Mouse (Mus musculus): ENCODE results near the gene Eif2s2. TPM values are rescaled to one million over a fixed set of nuclear protein-coding genes. Genes with fewer than 3 reads are reported as not detected.
"Not testable (repeated sequence)": the region's sequence is repeated elsewhere in the genome, so short reads cannot be mapped to it uniquely, and the experiment has no call there.

Eif2s2 gene
- polyA plus RNA-seq, 1 experiment from 2014 or later = 66.2 TPM

DNA sequence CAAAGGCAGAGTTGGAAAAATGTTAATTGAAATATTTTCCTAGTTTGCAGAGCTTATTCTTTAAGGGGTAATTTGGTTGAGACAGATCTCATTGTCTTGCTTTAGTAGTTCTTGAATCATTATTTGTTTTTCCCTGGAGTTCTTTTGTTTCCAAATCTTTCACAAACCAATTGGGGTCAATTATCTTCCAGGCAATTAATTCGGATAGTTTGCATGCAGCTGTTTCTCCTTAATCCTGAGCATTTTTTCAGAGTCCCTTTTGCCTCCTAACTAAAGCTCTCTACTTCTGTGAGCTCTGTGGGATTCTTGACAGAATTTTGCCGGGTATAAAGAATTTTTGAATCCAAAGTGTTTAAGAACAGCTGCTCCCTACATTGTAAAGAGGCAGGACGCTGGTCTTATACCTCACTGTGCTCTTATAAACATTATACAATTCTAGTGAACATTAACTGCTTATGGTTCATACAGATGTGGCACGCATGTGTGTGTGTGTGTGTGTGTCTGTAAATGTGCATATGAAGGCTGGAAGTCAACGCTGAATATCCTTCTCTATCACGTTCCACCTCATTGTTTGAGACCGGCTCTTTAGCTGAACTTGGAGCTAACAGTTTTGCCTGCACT is 32.8 kb upstream of the Eif2s2 start:
- peaks cover 5% of the 10 kb centered on the region for H3K4me1 ChIP-seq (replicated peaks; ENCODE audit: control insufficient read depth, insufficient read depth, low read length)
- H3K4me2 ChIP-seq (ENCODE audit: low read length) = no peak overlapping the region
- no peaks in the 10 kb centered on the region for H3K9me3 ChIP-seq (ENCODE audit: control insufficient read depth, low read length)
- no peaks in the 10 kb centered on the region for H3K36me3 ChIP-seq (ENCODE audit: control insufficient read depth, insufficient read depth)
- H3K9ac ChIP-seq (replicated peaks; ENCODE audit: low read depth, low read length) = no peak overlapping the region
- ATAC-seq = peak; percentile 40; the same call in 1 of the 2 replicates
- WGBS = 11% methylated on average over 7 of the region's 7 CpGs
- H3K27ac ChIP-seq (ENCODE audit: low read length) = no peak overlapping the region
- no peaks in the 10 kb centered on the region for H3K27me3 ChIP-seq (replicated peaks; ENCODE audit: control insufficient read depth, insufficient read depth, low read length)
- no peak overlapping the region for H3K4me3 ChIP-seq (replicated peaks; ENCODE audit: low read length)

DNA sequence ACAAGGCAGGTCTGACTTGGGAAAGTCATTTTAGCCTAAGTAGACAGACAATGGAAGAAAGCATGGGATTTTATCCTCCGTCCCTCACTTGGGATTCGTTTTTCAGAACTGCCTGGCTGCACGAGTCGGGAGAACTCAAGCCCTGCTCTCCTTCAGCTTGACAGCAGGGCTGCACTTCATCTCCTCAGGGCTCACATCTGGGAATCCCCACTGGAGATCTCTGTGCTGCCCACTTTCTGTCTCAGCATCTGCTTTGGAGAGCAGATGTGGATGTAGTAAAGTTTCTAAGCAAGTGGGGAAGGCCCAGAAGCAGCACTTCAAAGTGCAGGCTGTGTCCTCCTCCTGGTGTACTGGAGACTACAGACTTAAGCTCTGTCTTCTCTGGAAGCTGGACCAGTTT is 29.4 kb upstream of the Eif2s2 start:
- not testable (repeated sequence) for H3K4me3 ChIP-seq (replicated peaks; ENCODE audit: low read length); H3K9ac ChIP-seq (replicated peaks; ENCODE audit: low read depth, low read length); H3K27me3 ChIP-seq (replicated peaks; ENCODE audit: control insufficient read depth, insufficient read depth, low read length); H3K4me1 ChIP-seq (replicated peaks; ENCODE audit: control insufficient read depth, insufficient read depth, low read length); H3K4me2 ChIP-seq (ENCODE audit: low read length); H3K36me3 ChIP-seq (ENCODE audit: control insufficient read depth, insufficient read depth); H3K9me3 ChIP-seq (ENCODE audit: control insufficient read depth, low read length); ATAC-seq; H3K27ac ChIP-seq (ENCODE audit: low read length)
- no CpG with 5 or more reads among the region's 4 CpGs for WGBS

DNA sequence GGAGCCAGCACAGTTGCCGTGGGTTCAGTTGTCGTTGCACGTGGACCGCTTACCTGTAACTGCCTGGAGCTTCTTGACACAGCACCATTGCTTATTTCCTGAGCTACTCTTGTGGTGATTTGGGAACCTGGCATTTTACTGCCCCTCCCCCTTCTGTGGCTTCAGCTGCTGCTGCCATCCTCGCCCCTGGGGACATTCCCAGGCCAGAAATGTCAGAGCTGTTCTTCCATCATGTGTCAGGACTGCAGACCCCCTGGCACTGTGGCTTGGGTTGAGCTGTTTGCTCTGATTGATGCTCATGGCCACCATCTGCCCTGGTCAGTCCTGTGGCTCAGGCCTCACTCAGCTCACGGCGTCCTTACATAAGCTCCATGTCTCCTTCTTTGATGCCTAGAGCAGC is 28.2 kb upstream of the Eif2s2 start:
- ATAC-seq = no peak
- no peak overlapping the region for H3K9ac ChIP-seq (replicated peaks; ENCODE audit: low read depth, low read length)
- no peak overlapping the region for H3K4me2 ChIP-seq (ENCODE audit: low read length)
- H3K9me3 ChIP-seq (ENCODE audit: control insufficient read depth, low read length) = no peaks in the 10 kb centered on the region
- 89% methylated on average over 7 of the region's 7 CpGs for WGBS
- H3K4me3 ChIP-seq (replicated peaks; ENCODE audit: low read length) = no peak overlapping the region
- H3K27ac ChIP-seq (ENCODE audit: low read length) = no peak overlapping the region
- no peaks in the 10 kb centered on the region for H3K36me3 ChIP-seq (ENCODE audit: control insufficient read depth, insufficient read depth)
- no peaks in the 10 kb centered on the region for H3K27me3 ChIP-seq (replicated peaks; ENCODE audit: control insufficient read depth, insufficient read depth, low read length)
- peaks cover 3% of the 10 kb centered on the region for H3K4me1 ChIP-seq (replicated peaks; ENCODE audit: control insufficient read depth, insufficient read depth, low read length)

DNA sequence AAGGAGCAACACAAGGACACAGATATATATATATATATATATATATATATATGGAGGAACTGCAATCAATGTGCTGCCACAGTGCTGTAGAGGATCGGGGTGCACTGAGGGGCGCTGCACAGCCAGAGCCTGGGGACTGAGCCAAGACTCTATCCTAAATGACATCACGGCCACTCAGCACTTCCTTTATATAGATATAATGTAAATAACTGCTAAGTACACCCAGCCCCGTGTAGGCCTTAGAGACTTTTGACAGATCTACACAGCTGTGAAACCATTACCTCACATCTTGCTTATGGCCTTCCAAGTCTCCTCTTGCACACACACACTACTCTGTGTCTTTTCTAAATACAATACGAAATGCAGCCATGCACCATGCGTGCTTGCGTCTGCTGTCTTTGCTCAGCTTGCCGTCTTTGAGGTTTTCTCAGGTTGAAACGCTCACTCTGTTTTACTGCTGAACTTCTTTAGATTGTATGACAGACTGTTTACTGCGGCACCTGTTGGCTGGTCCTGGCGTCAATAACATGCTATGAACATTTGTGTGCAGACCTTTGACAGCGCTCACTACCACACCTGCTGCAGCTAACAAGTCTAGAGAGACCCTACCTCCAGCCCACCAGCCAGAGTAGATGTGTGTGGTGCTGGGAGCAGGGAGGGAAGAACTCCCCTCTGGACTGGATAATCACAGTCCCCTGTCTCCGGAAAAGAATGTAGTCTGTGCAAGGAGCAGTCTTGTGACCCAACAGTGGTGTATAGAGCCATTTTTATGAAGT is 25.3 kb upstream of the Eif2s2 start:
- H3K27ac ChIP-seq (ENCODE audit: low read length) = no peak overlapping the region
- H3K9ac ChIP-seq (replicated peaks; ENCODE audit: low read depth, low read length) = no peak overlapping the region
- H3K27me3 ChIP-seq (replicated peaks; ENCODE audit: control insufficient read depth, insufficient read depth, low read length) = no peaks in the 10 kb centered on the region
- no peak overlapping the region for H3K4me3 ChIP-seq (replicated peaks; ENCODE audit: low read length)
- no peaks in the 10 kb centered on the region for H3K36me3 ChIP-seq (ENCODE audit: control insufficient read depth, insufficient read depth)
- H3K9me3 ChIP-seq (ENCODE audit: control insufficient read depth, low read length) = no peaks in the 10 kb centered on the region
- H3K4me1 ChIP-seq (replicated peaks; ENCODE audit: control insufficient read depth, insufficient read depth, low read length) = no peaks in the 10 kb centered on the region
- H3K4me2 ChIP-seq (ENCODE audit: low read length) = no peak overlapping the region
- ATAC-seq = no peak
- WGBS = 78% methylated on average over 13 of the region's 13 CpGs

DNA sequence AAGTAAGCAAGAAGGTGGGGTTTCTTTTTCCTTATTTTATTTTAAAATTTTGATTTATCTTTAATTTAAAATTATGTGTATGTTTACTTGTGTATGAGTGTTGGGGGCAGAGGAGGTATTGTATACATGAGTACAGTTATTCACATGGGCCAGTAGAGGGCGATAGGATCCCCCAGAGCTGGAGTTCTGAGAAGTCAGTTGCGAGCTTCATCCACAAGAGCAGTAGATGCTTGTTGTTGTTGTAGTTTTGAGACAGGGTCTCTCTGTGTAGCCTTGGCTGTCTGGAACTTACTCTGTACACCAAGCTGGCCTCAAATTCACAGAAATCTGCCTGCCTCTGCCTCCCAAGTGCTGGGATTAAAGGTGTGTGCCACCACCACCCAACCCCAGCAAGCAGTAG is 23.8 kb upstream of the Eif2s2 start:
- Histone ChIP-seq H3K27me3 (replicated peaks; ENCODE audit: control insufficient read depth, insufficient read depth, low read length) (no peaks in the 10 kb centered on the region), H3K36me3 (ENCODE audit: control insufficient read depth, insufficient read depth) (no peaks in the 10 kb centered on the region), H3K4me3 (replicated peaks; ENCODE audit: low read length) (no peak overlapping the region), H3K27ac (ENCODE audit: low read length) (no peak overlapping the region), H3K9ac (replicated peaks; ENCODE audit: low read depth, low read length) (no peak overlapping the region), H3K9me3 (ENCODE audit: control insufficient read depth, low read length) (no peaks in the 10 kb centered on the region), H3K4me1 (replicated peaks; ENCODE audit: control insufficient read depth, insufficient read depth, low read length) (no peaks in the 10 kb centered on the region), H3K4me2 (ENCODE audit: low read length) (no peak overlapping the region)
- 8% methylated on average over 2 of the region's 2 CpGs for WGBS
- no peak for ATAC-seq

DNA sequence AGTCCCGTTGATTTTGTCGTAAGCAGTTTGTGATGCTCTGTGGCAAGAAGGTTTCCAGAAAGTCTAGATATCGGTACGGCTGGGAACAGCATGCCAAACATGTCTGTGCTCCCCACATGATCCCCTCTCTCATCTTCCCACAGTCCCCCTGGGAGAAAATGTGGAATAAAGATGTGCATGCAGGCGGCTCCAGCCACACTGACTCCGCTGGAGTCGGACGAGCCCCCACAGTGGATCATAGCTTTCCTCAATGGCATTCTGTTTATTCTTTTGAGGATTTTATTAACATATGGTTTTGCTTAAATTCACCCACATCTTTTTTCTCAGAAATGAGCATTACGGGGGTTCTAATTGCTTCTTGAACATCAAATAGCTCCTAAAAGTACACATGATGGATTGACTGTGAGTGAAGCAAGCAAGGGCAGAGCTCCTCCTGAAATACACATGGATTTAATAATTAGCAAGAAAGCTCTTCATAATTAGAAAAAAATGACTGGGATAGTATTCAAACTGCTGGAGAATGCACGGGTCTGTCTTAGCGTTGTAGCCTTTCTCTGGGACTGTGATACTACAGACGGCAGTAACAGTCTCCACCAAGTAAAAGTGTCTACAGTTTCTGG is 23.3 kb upstream of the Eif2s2 start:
- WGBS = 87% methylated on average over 12 of the region's 12 CpGs
- Histone ChIP-seq H3K4me2 (ENCODE audit: low read length) (no peak overlapping the region), H3K36me3 (ENCODE audit: control insufficient read depth, insufficient read depth) (no peaks in the 10 kb centered on the region), H3K9ac (replicated peaks; ENCODE audit: low read depth, low read length) (no peak overlapping the region), H3K4me3 (replicated peaks; ENCODE audit: low read length) (no peak overlapping the region), H3K27me3 (replicated peaks; ENCODE audit: control insufficient read depth, insufficient read depth, low read length) (no peaks in the 10 kb centered on the region), H3K9me3 (ENCODE audit: control insufficient read depth, low read length) (no peaks in the 10 kb centered on the region), H3K4me1 (replicated peaks; ENCODE audit: control insufficient read depth, insufficient read depth, low read length) (no peaks in the 10 kb centered on the region), H3K27ac (ENCODE audit: low read length) (no peak overlapping the region)
- no peak for ATAC-seq

DNA sequence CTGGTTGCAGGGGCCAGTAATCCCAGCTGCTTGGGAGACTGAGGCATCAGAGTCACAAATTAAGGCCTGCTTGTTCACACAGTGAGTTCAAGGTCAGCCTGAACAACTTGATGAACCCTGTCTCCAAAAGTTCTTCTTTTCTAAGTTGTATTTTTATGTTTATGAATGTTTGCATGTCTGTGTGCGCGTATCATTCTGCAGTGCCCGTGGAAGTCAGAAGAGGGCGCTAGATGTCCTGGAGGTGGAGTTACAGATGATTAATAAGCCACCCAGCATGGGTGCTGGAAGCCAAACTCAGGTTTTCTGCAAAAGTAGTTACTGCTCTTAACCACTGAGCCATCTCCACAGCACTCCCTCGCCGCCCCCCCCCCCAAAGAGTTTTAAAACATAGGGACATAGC is 17.1 kb upstream of the Eif2s2 start:
- Histone ChIP-seq H3K4me1 (replicated peaks; ENCODE audit: control insufficient read depth, insufficient read depth, low read length) (no peaks in the 10 kb centered on the region), H3K9me3 (ENCODE audit: control insufficient read depth, low read length) (no peaks in the 10 kb centered on the region), H3K4me2 (ENCODE audit: low read length) (no peak overlapping the region), H3K27me3 (replicated peaks; ENCODE audit: control insufficient read depth, insufficient read depth, low read length) (no peaks in the 10 kb centered on the region), H3K9ac (replicated peaks; ENCODE audit: low read depth, low read length) (no peak overlapping the region), H3K36me3 (ENCODE audit: control insufficient read depth, insufficient read depth) (no peaks in the 10 kb centered on the region), H3K4me3 (replicated peaks; ENCODE audit: low read length) (no peak overlapping the region), H3K27ac (ENCODE audit: low read length) (no peak overlapping the region)
- WGBS = 76% methylated on average over 6 of the region's 6 CpGs
- ATAC-seq = no peak

DNA sequence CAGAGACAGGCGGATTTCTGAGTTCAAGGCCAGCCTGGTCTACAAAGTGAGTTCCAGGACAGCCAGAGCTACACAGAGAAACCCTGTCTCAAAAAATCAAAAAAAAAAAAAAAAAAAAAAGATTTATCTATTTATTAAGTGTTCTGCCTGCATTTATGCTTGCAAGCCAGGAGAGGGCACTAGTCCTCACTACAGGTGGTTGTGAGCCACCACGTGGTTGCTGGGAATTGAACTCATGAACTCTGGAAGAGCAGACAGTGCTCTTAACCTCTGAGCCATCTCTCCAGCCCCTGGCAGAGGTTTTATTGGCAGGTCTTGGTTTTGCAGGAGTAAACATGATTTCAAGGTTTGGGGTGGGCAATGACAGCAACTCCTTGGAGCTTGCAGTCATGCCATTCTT is 15.5 kb upstream of the Eif2s2 start:
- H3K4me1 ChIP-seq (replicated peaks; ENCODE audit: control insufficient read depth, insufficient read depth, low read length); H3K27me3 ChIP-seq (replicated peaks; ENCODE audit: control insufficient read depth, insufficient read depth, low read length); H3K4me3 ChIP-seq (replicated peaks; ENCODE audit: low read length); H3K9me3 ChIP-seq (ENCODE audit: control insufficient read depth, low read length); H3K27ac ChIP-seq (ENCODE audit: low read length); ATAC-seq; H3K36me3 ChIP-seq (ENCODE audit: control insufficient read depth, insufficient read depth); H3K4me2 ChIP-seq (ENCODE audit: low read length); H3K9ac ChIP-seq (replicated peaks; ENCODE audit: low read depth, low read length): not testable (repeated sequence)
- 50% methylated on average over 2 of the region's 2 CpGs for WGBS

DNA sequence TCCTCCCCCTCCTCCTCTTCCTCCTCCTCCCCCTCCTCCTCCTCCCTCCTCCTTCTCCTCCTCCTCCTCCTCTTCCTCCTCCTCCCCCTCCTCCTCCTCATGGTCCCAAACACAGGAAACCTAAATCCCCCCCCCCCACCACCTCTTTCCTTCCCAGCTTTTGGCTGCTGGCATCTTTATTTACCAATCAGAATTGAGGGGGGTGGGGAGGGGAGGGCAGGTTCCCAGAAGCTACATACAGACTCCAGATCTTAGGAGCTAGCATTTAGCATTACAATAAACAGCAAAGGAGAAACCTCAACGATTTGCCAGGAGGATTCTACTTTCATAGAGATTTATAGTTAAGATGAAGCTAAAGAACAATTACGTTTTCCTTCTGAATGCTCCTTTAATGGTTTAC is 13.1 kb upstream of the Eif2s2 start:
- H3K9me3 ChIP-seq (ENCODE audit: control insufficient read depth, low read length) = no peaks in the 10 kb centered on the region
- no peaks in the 10 kb centered on the region for H3K27me3 ChIP-seq (replicated peaks; ENCODE audit: control insufficient read depth, insufficient read depth, low read length)
- H3K4me1 ChIP-seq (replicated peaks; ENCODE audit: control insufficient read depth, insufficient read depth, low read length) = no peaks in the 10 kb centered on the region
- H3K4me2 ChIP-seq (ENCODE audit: low read length) = no peak overlapping the region
- no peaks in the 10 kb centered on the region for H3K36me3 ChIP-seq (ENCODE audit: control insufficient read depth, insufficient read depth)
- no peak for ATAC-seq
- H3K27ac ChIP-seq (ENCODE audit: low read length) = no peak overlapping the region
- no peak overlapping the region for H3K4me3 ChIP-seq (replicated peaks; ENCODE audit: low read length)
- 48% methylated on average over 2 of the region's 2 CpGs for WGBS
- no peak overlapping the region for H3K9ac ChIP-seq (replicated peaks; ENCODE audit: low read depth, low read length)

Data from forebrain, embryonic 16.5 days (tissue).